Mouse (Mus musculus) midbrain, embryonic 16.5 days (tissue): ENCODE results near the gene Fbxl13. TPM values are rescaled to one million over a fixed set of nuclear protein-coding genes. Genes with fewer than 3 reads are reported as not detected.
"Not testable (repeated sequence)": the region's sequence is repeated elsewhere in the genome, so short reads cannot be mapped to it uniquely, and the experiment has no call there.

Experiments used
- ATAC-seq: fragments of 200-750 bp; cut with Nextera tagmentation; 2 replicates; pipeline ENCODE4 v1.8.0; 2017; ENCODE audit warnings: moderate TSS enrichment
- H3K27ac ChIP-seq: fragments of 300-500 bp; sonication (generic); 2 replicates; pipeline ENCODE4 v1.5.1; 2014; ENCODE audit warnings: mild to moderate bottlenecking, low read length, mixed read lengths
- H3K27me3 ChIP-seq: fragments of 300-500 bp; sonication (generic); 2 replicates; pipeline ENCODE4 v1.6.1; 2014; ENCODE audit warnings: low read depth, low read length, mixed read lengths; ENCODE audit not compliant: control insufficient read depth, insufficient read depth
- H3K36me3 ChIP-seq: fragments of 300-500 bp; sonication (generic); 2 replicates; pipeline ENCODE4 v1.6.1; 2014; ENCODE audit warnings: mild to moderate bottlenecking, low read length, moderate library complexity, mixed read lengths; ENCODE audit not compliant: control insufficient read depth, insufficient read depth
- H3K4me1 ChIP-seq: fragments of 300-500 bp; sonication (generic); 2 replicates; pipeline ENCODE4 v1.6.1; 2014; ENCODE audit warnings: mild to moderate bottlenecking, low read length, mixed read lengths; ENCODE audit not compliant: control insufficient read depth, insufficient read depth
- H3K4me2 ChIP-seq: fragments of 300-500 bp; sonication (generic); 2 replicates; pipeline ENCODE4 v1.6.1; 2014; ENCODE audit warnings: mild to moderate bottlenecking, low read length, mixed read lengths
- H3K4me3 ChIP-seq: fragments of 300-500 bp; sonication (generic); 2 replicates; pipeline ENCODE4 v1.5.1; 2014; ENCODE audit warnings: low read depth, mild to moderate bottlenecking, low read length, moderate library complexity, mixed read lengths
- H3K9ac ChIP-seq: fragments of 300-500 bp; sonication (generic); 2 replicates; pipeline ENCODE4 v1.6.1; 2014; ENCODE audit warnings: low read depth, low read length, mixed read lengths
- H3K9me3 ChIP-seq: fragments of 300-500 bp; sonication (generic); replicated peaks from 2 replicates; pipeline ENCODE4 v1.6.1; 2014; ENCODE audit warnings: mild to moderate bottlenecking, low read length, mixed read lengths; ENCODE audit not compliant: control insufficient read depth, poor library complexity, severe bottlenecking
- WGBS: fragments of 180-500 bp; shearing (Covaris S2); extraction: QIAGEN DNeasy Blood & Tissue Kit; methylation state at CpG from one replicate; pipeline ENCODE4 v1.1.7; 2014; 5-methylcytosine and 5-hydroxymethylcytosine counted together
- polyA plus RNA-seq: library from polyadenylated mRNA; unstranded; fragments of >200 nt; fragmentation: Nextera tagmentation; extraction: Ambion mirVana; gene quantifications from 2 replicates; pipeline ENCODE4 v1.2.1, GENCODE M21; 2015

Gene Fbxl13
- polyA plus RNA-seq, 1 experiment from 2014 or later = 0.25 TPM

- Histone ChIP-seq H3K4me2 (no peak overlapping the region), H3K36me3 (peaks cover 2% of the 10 kb centered on the region; the same call in 1 of the 2 replicates), H3K9me3 (no peaks in the 10 kb centered on the region), H3K4me1 (peaks cover 10% of the 10 kb centered on the region), H3K27me3 (no peaks in the 10 kb centered on the region), H3K27ac (no peak overlapping the region), H3K9ac (no peak overlapping the region), H3K4me3 (no peak overlapping the region)
- ATAC-seq = no peak
- 48% methylated on average over 1 of the region's 1 CpGs for WGBS
Measured at GRCm38 (mm10) chr5:21643606-21644005, 1.8 kb downstream of the Fbxl13 start.

- H3K9ac ChIP-seq = no peak overlapping the region
- H3K27me3 ChIP-seq = no peaks in the 10 kb centered on the region
- no peak overlapping the region for H3K27ac ChIP-seq
- no peak overlapping the region for H3K4me3 ChIP-seq
- H3K4me1 ChIP-seq = no peaks in the 10 kb centered on the region
- no peak for ATAC-seq
- no peaks in the 10 kb centered on the region for H3K9me3 ChIP-seq
- 3% methylated on average over 1 of the region's 1 CpGs for WGBS
- no peak overlapping the region for H3K4me2 ChIP-seq
- H3K36me3 ChIP-seq = no peaks in the 10 kb centered on the region
Measured at GRCm38 (mm10) chr5:21640961-21641360, 4.5 kb downstream of the Fbxl13 start.

GRCm38 (mm10) chr5:21625916-21626315 is 19.5 kb downstream of the Fbxl13 start:
- Histone ChIP-seq H3K36me3 (no peaks in the 10 kb centered on the region), H3K9me3 (no peaks in the 10 kb centered on the region)
- ATAC-seq = no peak

DNA sequence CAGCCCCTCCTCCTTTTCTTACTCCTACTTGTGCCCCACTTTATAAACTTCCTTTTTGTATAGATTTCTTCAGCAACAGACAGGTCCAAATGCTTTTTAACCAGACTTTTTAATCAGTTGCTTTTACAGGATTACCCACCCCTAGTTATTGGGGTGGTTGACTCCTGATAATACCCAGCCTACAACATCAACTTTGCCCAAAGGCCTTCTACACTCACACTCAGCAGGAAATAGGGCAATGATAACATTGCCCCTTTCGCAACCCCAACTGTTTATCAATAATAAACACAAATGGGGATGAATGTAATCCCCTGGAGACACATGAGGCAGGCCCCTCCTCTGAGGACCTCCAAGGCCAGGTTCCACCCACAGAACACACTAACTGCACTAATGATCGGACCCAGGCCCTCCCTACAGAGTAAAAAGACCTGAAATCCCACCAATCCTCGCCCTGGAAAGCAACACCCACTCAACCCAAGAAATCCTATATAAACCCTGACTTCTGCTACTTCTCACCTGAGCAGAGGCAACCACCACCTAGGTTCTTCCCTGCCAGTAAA is 28.9 kb downstream of the Fbxl13 start:
- H3K36me3 ChIP-seq = no peaks in the 10 kb centered on the region
- no peak overlapping the region for H3K27ac ChIP-seq
- no peak overlapping the region for H3K9ac ChIP-seq
- H3K4me2 ChIP-seq = no peak overlapping the region
- no peak overlapping the region for H3K4me3 ChIP-seq
- H3K27me3 ChIP-seq = no peaks in the 10 kb centered on the region
- no peak for ATAC-seq
- H3K4me1 ChIP-seq = no peaks in the 10 kb centered on the region
- 82% methylated on average over 3 of the region's 3 CpGs for WGBS
- no peaks in the 10 kb centered on the region for H3K9me3 ChIP-seq

More at GRCm38 (mm10) chr5:21625916-21626315, 19.5 kb downstream of the Fbxl13 start:
- Histone ChIP-seq H3K4me2 (no peak overlapping the region), H3K9ac (no peak overlapping the region), H3K27me3 (no peaks in the 10 kb centered on the region), H3K4me1 (no peaks in the 10 kb centered on the region), H3K27ac (no peak overlapping the region), H3K4me3 (no peak overlapping the region)

- H3K27me3 ChIP-seq, H3K36me3 ChIP-seq, ATAC-seq, H3K4me1 ChIP-seq, H3K9ac ChIP-seq, H3K27ac ChIP-seq, H3K4me2 ChIP-seq, H3K9me3 ChIP-seq, H3K4me3 ChIP-seq: not testable (repeated sequence)
- WGBS = 97% methylated on average over 11 of the region's 11 CpGs
Measured at GRCm38 (mm10) chr5:21614299-21614698, 31.1 kb downstream of the Fbxl13 start.

GRCm38 (mm10) chr5:21610996-21611395 is 34.4 kb downstream of the Fbxl13 start:
- no peaks in the 10 kb centered on the region for H3K36me3 ChIP-seq
- no peak overlapping the region for H3K4me2 ChIP-seq
- no peak overlapping the region for H3K4me3 ChIP-seq
- 82% methylated on average over 3 of the region's 3 CpGs for WGBS
- no peak overlapping the region for H3K9ac ChIP-seq
- ATAC-seq = no peak
- no peaks in the 10 kb centered on the region for H3K4me1 ChIP-seq
- H3K27me3 ChIP-seq = no peaks in the 10 kb centered on the region
- H3K9me3 ChIP-seq = no peaks in the 10 kb centered on the region
- no peak overlapping the region for H3K27ac ChIP-seq

GRCm38 (mm10) chr5:21608311-21609304 is 36.8 kb downstream of the Fbxl13 start:
- 81% methylated on average over 12 of the region's 12 CpGs for WGBS
- Histone ChIP-seq H3K9me3 (no peaks in the 10 kb centered on the region), H3K4me2 (no peak overlapping the region), H3K27me3 (no peaks in the 10 kb centered on the region), H3K27ac (no peak overlapping the region), H3K9ac (no peak overlapping the region), H3K4me1 (no peaks in the 10 kb centered on the region), H3K36me3 (no peaks in the 10 kb centered on the region), H3K4me3 (no peak overlapping the region)
- no peak for ATAC-seq

GRCm38 (mm10) chr5:21605936-21606335 is 39.5 kb downstream of the Fbxl13 start:
- 70% methylated on average over 6 of the region's 6 CpGs for WGBS

DNA sequence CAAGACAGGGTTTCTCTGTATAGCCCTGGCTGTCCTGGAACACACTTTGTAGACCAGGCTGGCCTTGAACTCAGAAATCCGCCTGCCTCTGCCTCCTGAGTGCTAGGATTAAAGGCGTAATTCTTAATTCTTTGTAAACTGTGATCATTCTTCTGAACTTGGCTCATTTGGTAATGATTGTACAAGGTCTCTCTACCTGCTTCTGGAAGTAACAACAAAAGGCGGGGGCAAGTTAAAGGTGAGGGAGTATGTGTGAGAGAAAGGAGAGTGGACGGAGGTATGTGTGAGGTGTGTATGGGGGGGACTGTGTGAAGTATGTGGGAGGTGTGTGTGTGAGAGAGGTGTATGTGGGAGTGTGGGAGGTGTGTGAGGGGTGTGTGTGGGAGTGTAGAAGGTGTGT is 45.5 kb downstream of the Fbxl13 start:
- H3K9me3 ChIP-seq = no peaks in the 10 kb centered on the region
- no peaks in the 10 kb centered on the region for H3K27me3 ChIP-seq
- H3K4me2 ChIP-seq = no peak overlapping the region
- H3K4me3 ChIP-seq = no peak overlapping the region
- no peaks in the 10 kb centered on the region for H3K4me1 ChIP-seq
- ATAC-seq = no peak
- no peak overlapping the region for H3K27ac ChIP-seq
- H3K9ac ChIP-seq = no peak overlapping the region
- WGBS = 99% methylated on average over 4 of the region's 4 CpGs
- no peaks in the 10 kb centered on the region for H3K36me3 ChIP-seq

More at GRCm38 (mm10) chr5:21605936-21606335, 39.5 kb downstream of the Fbxl13 start:
- Histone ChIP-seq H3K9ac (no peak overlapping the region), H3K27ac (no peak overlapping the region), H3K27me3 (no peaks in the 10 kb centered on the region), H3K4me1 (no peaks in the 10 kb centered on the region), H3K4me3 (no peak overlapping the region), H3K9me3 (no peaks in the 10 kb centered on the region), H3K4me2 (no peak overlapping the region), H3K36me3 (no peaks in the 10 kb centered on the region)
- no peak for ATAC-seq
